Mouse (Mus musculus) erythroblast, embryonic 14.5 days (primary cell): ENCODE results near the gene Abca3. TPM values are rescaled to one million over a fixed set of nuclear protein-coding genes. Genes with fewer than 3 reads are reported as not detected.

Experiments
- H3K27me3 ChIP-seq: 2 replicates; pipeline ENCODE4 v1.6.1; 2012; ENCODE audit warnings: inconsistent platforms; ENCODE audit not compliant: control insufficient read depth
- H3K36me3 ChIP-seq: 2 replicates; pipeline ENCODE4 v1.6.1; 2012; ENCODE audit warnings: mild to moderate bottlenecking, inconsistent platforms; ENCODE audit not compliant: control insufficient read depth
- H3K4me1 ChIP-seq: 2 replicates; pipeline ENCODE4 v1.6.1; 2012; ENCODE audit warnings: inconsistent platforms; ENCODE audit not compliant: control insufficient read depth
- H3K4me3 ChIP-seq: replicated peaks from 2 replicates; pipeline ENCODE3; 2012; ENCODE audit warnings: moderate library complexity, mild to moderate bottlenecking, inconsistent platforms
- H3K9me3 ChIP-seq: 2 replicates; pipeline ENCODE4 v1.6.1; 2012; ENCODE audit warnings: low read length, inconsistent platforms, mixed read lengths; ENCODE audit not compliant: control insufficient read depth
- GATA1 ChIP-seq: IDR thresholded peaks from 2 replicates; pipeline ENCODE4 v1.6.1; 2012; ENCODE audit warnings: low read length, inconsistent platforms, mixed read lengths
- TAL1 ChIP-seq: IDR thresholded peaks from 3 replicates; pipeline ENCODE4 v1.6.1; 2012; ENCODE audit warnings: low read length, inconsistent platforms, mixed read lengths
- polyA plus RNA-seq: library from polyadenylated mRNA; stranded (reverse); fragments of >175 nt; gene quantifications from 2 replicates; pipeline ENCODE4 v1.2.3, GENCODE M21; 2012

Gene Abca3
- polyA plus RNA-seq, 1 experiment, result 1.7 TPM

DNA sequence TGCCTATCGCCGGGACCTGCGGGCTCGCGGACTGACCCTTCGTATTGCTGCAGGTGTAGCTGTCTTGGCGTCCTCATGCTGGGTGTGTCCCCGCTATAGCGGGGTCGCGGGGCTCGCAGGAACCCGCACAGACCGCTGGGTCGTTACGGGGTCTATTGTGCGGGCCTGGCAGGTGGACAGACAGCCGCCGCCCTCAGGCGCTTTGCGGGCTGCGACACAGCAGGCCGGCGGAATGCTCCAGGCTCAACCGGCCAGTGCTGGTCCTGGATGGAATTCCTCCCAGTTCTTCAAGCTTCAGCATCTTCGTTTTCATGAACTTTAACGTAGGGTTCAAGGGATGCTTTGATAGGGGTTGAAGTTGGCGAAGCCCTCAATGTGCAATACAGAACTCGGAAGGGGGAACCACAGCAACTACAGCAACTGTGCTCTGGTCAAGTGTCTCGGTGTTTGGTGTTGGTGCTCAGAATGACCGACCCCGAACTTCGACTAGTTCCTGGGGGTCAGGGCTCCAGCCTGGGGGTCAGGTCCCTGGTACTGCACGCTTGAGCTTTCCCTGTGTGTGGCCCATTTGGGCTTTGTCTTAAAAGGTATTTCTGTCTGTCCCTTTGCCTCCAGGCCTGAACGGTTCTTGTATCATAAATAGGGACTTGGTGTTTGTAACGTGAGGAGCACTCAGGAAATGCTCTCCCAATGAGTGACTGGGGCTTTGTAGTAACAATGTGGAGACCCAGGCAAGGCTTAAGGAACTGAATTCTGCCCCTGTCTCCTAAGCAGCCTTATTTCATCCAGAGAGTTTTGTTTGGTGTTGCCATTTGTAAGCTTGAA lies 832 bp downstream of the Abca3 start:
- no peaks in the 10 kb centered on the region for H3K9me3 ChIP-seq
- H3K4me1 ChIP-seq, result peaks cover 68% of the 10 kb centered on the region
- H3K27me3 ChIP-seq, result peaks cover 23% of the 10 kb centered on the region
- TF ChIP-seq GATA1, result no peak
- no peak for TF ChIP-seq TAL1
- H3K36me3 ChIP-seq, result peaks cover 35% of the 10 kb centered on the region
- peak overlapping the region; percentile 98 for H3K4me3 ChIP-seq

DNA sequence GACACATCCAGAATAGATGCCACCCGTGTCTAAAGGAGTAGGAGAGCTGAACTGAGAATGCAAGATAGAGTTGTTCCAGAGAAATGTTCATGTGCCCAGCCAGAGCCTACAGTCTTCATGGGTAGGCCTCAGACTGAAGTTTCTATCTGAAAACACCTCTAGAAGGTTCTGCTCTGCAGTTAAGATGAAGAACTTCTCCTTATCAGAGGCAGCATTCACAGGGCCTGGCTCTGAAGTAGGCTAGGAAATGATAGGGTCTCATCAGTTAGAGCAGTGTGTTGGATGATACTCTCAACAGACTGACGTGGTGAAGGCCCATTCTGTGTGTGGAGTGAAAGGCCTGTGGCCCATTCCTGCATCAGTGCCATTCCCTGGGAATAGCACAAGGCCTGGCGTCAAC lies 2.2 kb downstream of the Abca3 start:
- Histone ChIP-seq H3K4me3 (peak overlapping the region; percentile 98), H3K4me1 (peaks cover 63% of the 10 kb centered on the region), H3K36me3 (peaks cover 48% of the 10 kb centered on the region), H3K9me3 (no peaks in the 10 kb centered on the region), H3K27me3 (peaks cover 20% of the 10 kb centered on the region)
- TF ChIP-seq GATA1 (peak; percentile 51), TAL1 (peak; percentile 54; the same call in 2 of the 3 replicates)

DNA sequence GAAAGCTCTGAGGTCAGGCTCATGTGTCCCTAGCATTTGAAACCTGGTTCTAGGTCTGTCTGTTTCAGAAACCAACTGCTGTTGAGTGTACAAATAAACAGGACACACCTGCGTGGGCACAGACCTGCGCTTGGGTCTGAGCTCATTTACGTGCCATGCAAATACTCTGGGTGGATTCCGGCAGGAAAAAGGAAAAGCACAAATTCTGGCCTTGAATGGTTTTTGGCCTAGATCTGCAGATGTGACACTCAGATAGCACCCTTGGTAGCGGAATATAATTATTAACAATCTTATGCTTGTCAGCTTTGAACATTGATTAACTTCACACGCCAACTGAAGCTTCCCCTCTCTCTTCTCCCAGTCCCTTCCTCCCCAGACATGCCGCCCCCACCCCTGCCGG lies 3.5 kb downstream of the Abca3 start:
- H3K4me1 ChIP-seq, result peaks cover 63% of the 10 kb centered on the region
- TF ChIP-seq GATA1, result no peak
- no peak for TF ChIP-seq TAL1
- H3K9me3 ChIP-seq, result no peaks in the 10 kb centered on the region
- H3K27me3 ChIP-seq, result peaks cover 10% of the 10 kb centered on the region
- H3K4me3 ChIP-seq, result peak overlapping the region; percentile 98
- peaks cover 62% of the 10 kb centered on the region for H3K36me3 ChIP-seq

DNA sequence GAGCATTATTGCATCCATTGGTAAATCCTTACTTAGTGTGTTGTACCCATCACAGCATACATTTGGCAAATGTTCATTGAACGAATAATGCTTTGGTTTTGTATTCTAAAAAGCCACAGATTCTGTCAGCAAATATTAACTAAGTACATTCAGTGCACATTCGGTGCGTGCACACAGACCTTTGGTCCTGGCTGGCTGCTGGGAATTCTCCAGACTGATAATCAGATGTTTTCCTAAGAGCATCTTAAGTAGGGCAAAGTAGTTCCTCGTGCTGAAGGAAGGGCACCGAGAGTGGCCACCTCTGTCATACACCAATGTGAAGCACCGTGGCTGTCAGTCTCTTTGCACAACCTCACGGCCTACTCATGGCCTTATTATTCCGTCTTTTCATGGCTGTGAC lies 7.3 kb downstream of the Abca3 start:
- Histone ChIP-seq H3K4me3 (no peak overlapping the region), H3K36me3 (peaks cover 89% of the 10 kb centered on the region), H3K27me3 (no peaks in the 10 kb centered on the region), H3K4me1 (peaks cover 34% of the 10 kb centered on the region), H3K9me3 (no peaks in the 10 kb centered on the region)
- TF ChIP-seq GATA1 (no peak), TAL1 (no peak)

DNA sequence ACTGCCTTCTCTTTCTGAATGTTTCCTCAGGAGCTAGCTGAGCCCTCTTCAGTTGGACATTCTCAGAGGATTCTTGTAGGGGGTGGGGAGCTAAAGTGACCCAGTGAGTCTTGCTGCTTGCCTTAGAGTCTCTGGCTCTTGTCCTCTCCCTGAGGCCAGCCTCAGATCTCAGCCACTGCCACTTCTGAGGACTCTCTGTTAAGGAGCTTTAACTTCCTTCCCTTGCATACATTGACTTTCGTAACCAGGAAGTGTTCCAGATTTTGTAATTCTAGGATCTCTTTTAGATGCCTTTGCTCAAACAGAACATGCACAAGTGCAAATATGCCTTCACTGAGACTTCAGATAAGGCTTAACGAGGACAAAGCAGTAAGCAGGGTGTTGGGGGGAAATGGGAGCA lies 8.2 kb downstream of the Abca3 start:
- Histone ChIP-seq H3K4me1 (peaks cover 25% of the 10 kb centered on the region), H3K36me3 (peaks cover 91% of the 10 kb centered on the region), H3K9me3 (no peaks in the 10 kb centered on the region), H3K27me3 (no peaks in the 10 kb centered on the region), H3K4me3 (no peak overlapping the region)
- TF ChIP-seq GATA1 (no peak), TAL1 (no peak)

DNA sequence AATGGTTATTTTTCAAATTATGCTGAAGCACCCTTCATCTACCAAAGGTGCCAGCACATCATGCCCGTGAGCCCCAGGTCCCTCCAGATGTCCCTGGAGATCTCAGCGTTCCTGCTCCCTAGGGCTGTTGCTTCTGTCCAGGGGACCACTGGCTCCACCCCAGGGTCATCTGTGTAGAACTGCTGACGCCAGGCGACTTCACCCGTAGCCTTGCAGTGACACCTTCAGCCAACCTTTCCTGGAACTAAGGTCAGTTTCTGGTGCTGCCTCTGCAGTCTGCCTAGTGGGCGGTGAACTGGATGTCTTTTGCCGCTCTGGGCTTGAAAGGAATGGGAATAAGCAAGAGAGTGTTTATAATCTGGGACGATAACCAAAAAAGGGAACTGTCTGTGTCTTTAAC lies 9.1 kb downstream of the Abca3 start:
- Histone ChIP-seq H3K4me3 (no peak overlapping the region), H3K9me3 (no peaks in the 10 kb centered on the region), H3K36me3 (peaks cover 91% of the 10 kb centered on the region), H3K4me1 (peaks cover 15% of the 10 kb centered on the region), H3K27me3 (no peaks in the 10 kb centered on the region)
- no peak for TF ChIP-seq GATA1
- TF ChIP-seq TAL1, result no peak

DNA sequence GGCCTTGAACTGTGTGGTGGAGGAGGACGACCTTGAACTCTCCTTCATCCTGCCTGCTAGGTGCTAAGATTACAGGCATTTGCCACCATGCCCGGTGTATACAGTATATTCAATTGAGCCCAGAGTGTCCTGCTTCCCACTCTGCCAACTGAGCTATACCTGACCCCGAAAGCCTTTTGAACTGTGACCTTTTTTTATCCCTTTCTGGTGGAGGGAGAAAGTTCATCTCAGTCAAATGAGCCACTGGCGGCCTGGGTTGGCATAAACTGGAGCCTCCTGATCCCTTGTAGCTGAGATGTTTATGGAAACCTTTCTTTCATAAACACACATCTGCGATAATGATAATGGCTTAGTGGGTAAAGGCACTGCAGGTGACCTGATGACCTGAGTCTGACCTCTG lies 9.5 kb downstream of the Abca3 start:
- no peak for TF ChIP-seq TAL1
- TF ChIP-seq GATA1, result no peak
- H3K9me3 ChIP-seq, result no peaks in the 10 kb centered on the region
- H3K27me3 ChIP-seq, result no peaks in the 10 kb centered on the region
- no peak overlapping the region for H3K4me3 ChIP-seq
- peaks cover 92% of the 10 kb centered on the region for H3K36me3 ChIP-seq
- peaks cover 11% of the 10 kb centered on the region for H3K4me1 ChIP-seq

DNA sequence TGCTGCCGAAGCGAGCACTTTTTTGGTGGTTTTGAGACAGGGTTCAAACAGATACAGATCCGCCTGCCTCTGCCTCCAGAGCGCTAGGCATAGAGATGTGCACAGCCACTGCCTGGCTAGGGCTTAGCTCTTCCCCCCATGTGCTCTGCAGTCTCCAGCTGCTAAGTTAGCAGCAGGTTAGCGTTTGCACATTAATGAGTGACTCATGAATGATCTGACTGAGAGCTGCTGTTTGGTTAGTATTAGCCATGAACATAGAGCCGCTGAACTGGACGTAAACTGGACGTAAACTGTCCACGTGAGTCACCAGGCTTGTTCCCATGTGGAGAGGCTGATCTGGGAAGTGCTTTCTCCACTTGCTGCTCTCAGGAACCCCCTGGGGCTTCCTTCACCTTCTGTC lies 10.8 kb downstream of the Abca3 start:
- peaks cover 5% of the 10 kb centered on the region; the same call in 1 of the 2 replicates for H3K4me1 ChIP-seq
- no peak for TF ChIP-seq GATA1
- no peak for TF ChIP-seq TAL1
- no peak overlapping the region for H3K4me3 ChIP-seq
- no peaks in the 10 kb centered on the region for H3K9me3 ChIP-seq
- H3K27me3 ChIP-seq, result no peaks in the 10 kb centered on the region
- H3K36me3 ChIP-seq, result peaks cover 94% of the 10 kb centered on the region

DNA sequence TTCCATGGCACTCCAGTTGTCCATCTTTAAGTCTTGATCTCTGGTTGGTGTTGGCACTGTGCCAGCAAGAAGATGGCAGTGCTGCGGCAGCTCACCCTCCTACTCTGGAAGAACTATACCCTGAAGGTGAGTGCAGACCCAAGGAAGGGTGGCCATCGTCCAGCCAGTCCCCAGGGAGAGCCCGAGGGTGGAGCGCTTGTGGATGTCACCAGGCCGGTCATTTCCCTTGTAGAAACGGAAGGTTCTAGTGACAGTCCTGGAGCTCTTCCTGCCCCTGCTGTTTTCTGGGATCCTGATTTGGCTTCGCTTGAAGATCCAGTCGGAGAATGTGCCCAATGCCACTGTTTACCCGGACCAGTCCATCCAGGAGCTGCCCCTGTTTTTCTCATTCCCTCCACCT lies 12.7 kb downstream of the Abca3 start:
- H3K9me3 ChIP-seq, result no peaks in the 10 kb centered on the region
- TF ChIP-seq GATA1 (no peak), TAL1 (no peak)
- no peak overlapping the region for H3K4me3 ChIP-seq
- H3K27me3 ChIP-seq, result no peaks in the 10 kb centered on the region
- peaks cover 91% of the 10 kb centered on the region for H3K36me3 ChIP-seq
- peaks cover 3% of the 10 kb centered on the region; the same call in 1 of the 2 replicates for H3K4me1 ChIP-seq
